Mouse (Mus musculus) kidney, adult 18-20 months (tissue): Measurements from ENCODE around the gene Stra6l.

Experiments
- DNase-seq: peaks from one replicate; pipeline ENCODE4 v3.0.0; 2021

Stra6l gene

GRCm38 (mm10) chr4:45846263-45846662 is 2.2 kb upstream of the Stra6l start:
- DNase-seq = no peak

- DNase-seq = peak; percentile 27
These were observed 327 bp downstream of the Stra6l start for GRCm38 (mm10) chr4:45848825-45849156.

- DNase-seq = no peak
These were observed 955 bp downstream of the Stra6l start for GRCm38 (mm10) chr4:45849419-45849818.

GRCm38 (mm10) chr4:45851640-45852051 is 3.2 kb downstream of the Stra6l start:
- DNase-seq = peak; percentile 58

GRCm38 (mm10) chr4:45853496-45854246 is 5.2 kb downstream of the Stra6l start:
- DNase-seq = no peak

- peak; percentile 80 for DNase-seq
These were observed 7.5 kb downstream of the Stra6l start for GRCm38 (mm10) chr4:45855803-45856424.

GRCm38 (mm10) chr4:45861160-45861559 is 12.7 kb downstream of the Stra6l start:
- no peak for DNase-seq

GRCm38 (mm10) chr4:45867416-45867815 is 19.0 kb downstream of the Stra6l start:
- DNase-seq = no peak

GRCm38 (mm10) chr4:45869021-45869815 is 20.8 kb downstream of the Stra6l start:
- no peak for DNase-seq

- DNase-seq = no peak
These were observed 23.7 kb downstream of the Stra6l start for GRCm38 (mm10) chr4:45872147-45872546.

- DNase-seq = peak; percentile 45
These were observed 30.5 kb downstream of the Stra6l start for GRCm38 (mm10) chr4:45878929-45879328.

- DNase-seq = no peak
These were observed 34.1 kb downstream of the Stra6l start for GRCm38 (mm10) chr4:45882521-45882920.

GRCm38 (mm10) chr4:45883250-45883649 is 34.8 kb downstream of the Stra6l start:
- DNase-seq = no peak

GRCm38 (mm10) chr4:45889487-45889886 is 41.0 kb downstream of the Stra6l start:
- no peak for DNase-seq

GRCm38 (mm10) chr4:45890066-45890761 is 41.8 kb downstream of the Stra6l start, which contains the start of gene Ccdc180:
Gene Ccdc180 (plus strand): TSS chr4:45890303.
- peak; percentile 62 for DNase-seq

- peak; percentile 36 for DNase-seq
These were observed 48.1 kb downstream of the Stra6l start for GRCm38 (mm10) chr4:45896425-45897081.

- DNase-seq = no peak
These were observed 49.9 kb downstream of the Stra6l start for GRCm38 (mm10) chr4:45898413-45898812.

GRCm38 (mm10) chr4:45909256-45909655 is 60.8 kb downstream of the Stra6l start:
- DNase-seq = no peak

- no peak for DNase-seq
These were observed 61.5 kb downstream of the Stra6l start for GRCm38 (mm10) chr4:45909924-45910323.

- DNase-seq = no peak
These were observed 62.8 kb downstream of the Stra6l start for GRCm38 (mm10) chr4:45911256-45911655.

- DNase-seq = no peak
These were observed 63.4 kb downstream of the Stra6l start for GRCm38 (mm10) chr4:45911876-45912275.

GRCm38 (mm10) chr4:45917091-45917490 is 68.6 kb downstream of the Stra6l start:
- DNase-seq = no peak
